Mouse (Mus musculus): ENCODE data around the gene Acsm2.
"Not testable (repeated sequence)": the region's sequence is repeated elsewhere in the genome, so short reads cannot be mapped to it uniquely, and the experiment has no call there.

Acsm2 gene

GRCm38 (mm10) chr7:119560452-119560835, 6.3 kb downstream of the Acsm2 start:
- intact Hi-C loops (cut with DNase I), result no loop called here

GRCm38 (mm10) chr7:119561441-119561840, 7.3 kb downstream of the Acsm2 start:
- intact Hi-C loops (cut with DNase I), result no loop called here

GRCm38 (mm10) chr7:119562476-119562875, 8.3 kb downstream of the Acsm2 start:
- intact Hi-C loops (cut with DNase I), result not testable (repeated sequence)

GRCm38 (mm10) chr7:119594530-119595107, 40.5 kb downstream of the Acsm2 start:
- intact Hi-C loops (cut with DNase I), result loop anchor here (5.0 kb wide), 1 partner anchor 678 kb away; no protein-coding TSS in a partner anchor

- intact Hi-C loops (cut with DNase I), result loop anchor here (5.0 kb wide), 1 partner anchor 677 kb away; no protein-coding TSS in a partner anchor
These were observed 41.2 kb downstream of the Acsm2 start for GRCm38 (mm10) chr7:119595306-119595705.

- intact Hi-C loops (cut with DNase I), result loop anchor here (5.0 kb wide), 1 partner anchor 676 kb away; no protein-coding TSS in a partner anchor
These were observed 42.4 kb downstream of the Acsm2 start for GRCm38 (mm10) chr7:119596536-119596935.

GRCm38 (mm10) chr7:119601195-119601953, 47.2 kb downstream of the Acsm2 start:
- intact Hi-C loops (cut with DNase I), result no loop called here

GRCm38 (mm10) chr7:119601954-119602317, 47.8 kb downstream of the Acsm2 start:
- intact Hi-C loops (cut with DNase I), result no loop called here

GRCm38 (mm10) chr7:119604903-119605483, 50.9 kb downstream of the Acsm2 start:
- intact Hi-C loops (cut with DNase I), result no loop called here

- intact Hi-C loops (cut with DNase I), result no loop called here
These were observed 52.0 kb downstream of the Acsm2 start for GRCm38 (mm10) chr7:119605926-119606663.

- intact Hi-C loops (cut with DNase I), result no loop called here
These were observed 52.5 kb downstream of the Acsm2 start, which contains the start of gene Acsm1 for GRCm38 (mm10) chr7:119606664-119607076. Acsm1 (plus strand) TSS chr7:119607026.

- intact Hi-C loops (cut with DNase I), result no loop called here
These were observed 53.8 kb downstream of the Acsm2 start for GRCm38 (mm10) chr7:119607796-119608515.

- intact Hi-C loops (cut with DNase I), result no loop called here
These were observed 62.4 kb downstream of the Acsm2 start for GRCm38 (mm10) chr7:119616531-119616930.

GRCm38 (mm10) chr7:119617593-119617992, 63.5 kb downstream of the Acsm2 start:
- intact Hi-C loops (cut with DNase I), result no loop called here

GRCm38 (mm10) chr7:119618209-119618935, 64.2 kb downstream of the Acsm2 start:
- intact Hi-C loops (cut with DNase I), result no loop called here

- intact Hi-C loops (cut with DNase I), result no loop called here
These were observed 66.0 kb downstream of the Acsm2 start for GRCm38 (mm10) chr7:119620157-119620556.

- intact Hi-C loops (cut with DNase I), result no loop called here
These were observed 84.6 kb downstream of the Acsm2 start for GRCm38 (mm10) chr7:119638773-119639172.

GRCm38 (mm10) chr7:119642307-119642706, 88.2 kb downstream of the Acsm2 start:
- intact Hi-C loops (cut with DNase I), result no loop called here
